Mouse (Mus musculus): ENCODE data around the gene Podxl. TPM values are rescaled to one million over a fixed set of nuclear protein-coding genes. Genes with fewer than 3 reads are reported as not detected.

Gene Podxl
- polyA plus RNA-seq (2012; rRNA removed) = 23.1 and 32.5 TPM in 2 replicates

GRCm38 (mm10) chr6:31563235-31564181 is at the start of gene Podxl:
TSS of gene Podxl (minus strand) at chr6:31563981.
- DNase-seq (ENCODE audit: low spot score) = peak; percentile 66

- DNase-seq (ENCODE audit: low spot score) = no peak
These were observed 48.9 kb upstream of the Podxl start for GRCm38 (mm10) chr6:31612560-31613270.

- no peak for DNase-seq (ENCODE audit: low spot score)
These were observed 42.6 kb upstream of the Podxl start for GRCm38 (mm10) chr6:31606429-31606828.

GRCm38 (mm10) chr6:31604629-31605265 is 41.0 kb upstream of the Podxl start:
- DNase-seq (ENCODE audit: low spot score) = no peak

GRCm38 (mm10) chr6:31602489-31602888 is 38.7 kb upstream of the Podxl start:
- DNase-seq (ENCODE audit: low spot score) = no peak

GRCm38 (mm10) chr6:31601131-31601530 is 37.4 kb upstream of the Podxl start:
- no peak for DNase-seq (ENCODE audit: low spot score)

GRCm38 (mm10) chr6:31599863-31600262 is 36.1 kb upstream of the Podxl start:
- no peak for DNase-seq (ENCODE audit: low spot score)

- DNase-seq (ENCODE audit: low spot score) = no peak
These were observed 34.6 kb upstream of the Podxl start for GRCm38 (mm10) chr6:31598349-31598911.

GRCm38 (mm10) chr6:31597136-31597460 is 33.3 kb upstream of the Podxl start:
- DNase-seq (ENCODE audit: low spot score) = no peak

GRCm38 (mm10) chr6:31596346-31597135 is 32.8 kb upstream of the Podxl start:
- DNase-seq (ENCODE audit: low spot score) = no peak

- DNase-seq (ENCODE audit: low spot score) = no peak
These were observed 28.9 kb upstream of the Podxl start for GRCm38 (mm10) chr6:31592579-31593238.

GRCm38 (mm10) chr6:31592128-31592527 is 28.3 kb upstream of the Podxl start:
- DNase-seq (ENCODE audit: low spot score) = no peak

GRCm38 (mm10) chr6:31591676-31592075 is 27.9 kb upstream of the Podxl start:
- DNase-seq (ENCODE audit: low spot score) = no peak

GRCm38 (mm10) chr6:31590754-31591153 is 27.0 kb upstream of the Podxl start:
- no peak for DNase-seq (ENCODE audit: low spot score)

- no peak for DNase-seq (ENCODE audit: low spot score)
These were observed 25.5 kb upstream of the Podxl start for GRCm38 (mm10) chr6:31589268-31589667.

- no peak for DNase-seq (ENCODE audit: low spot score)
These were observed 23.9 kb upstream of the Podxl start for GRCm38 (mm10) chr6:31587655-31588054.

- DNase-seq (ENCODE audit: low spot score) = no peak
These were observed 22.3 kb upstream of the Podxl start for GRCm38 (mm10) chr6:31586127-31586526.

GRCm38 (mm10) chr6:31576151-31576550 is 12.4 kb upstream of the Podxl start:
- DNase-seq (ENCODE audit: low spot score) = no peak

GRCm38 (mm10) chr6:31575063-31575462 is 11.3 kb upstream of the Podxl start:
- DNase-seq (ENCODE audit: low spot score) = no peak

- no peak for DNase-seq (ENCODE audit: low spot score)
These were observed 7.7 kb upstream of the Podxl start for GRCm38 (mm10) chr6:31571459-31571858.
